Mouse (Mus musculus): ENCODE measurements around the gene Spaca4.

Gene Spaca4

DNA sequence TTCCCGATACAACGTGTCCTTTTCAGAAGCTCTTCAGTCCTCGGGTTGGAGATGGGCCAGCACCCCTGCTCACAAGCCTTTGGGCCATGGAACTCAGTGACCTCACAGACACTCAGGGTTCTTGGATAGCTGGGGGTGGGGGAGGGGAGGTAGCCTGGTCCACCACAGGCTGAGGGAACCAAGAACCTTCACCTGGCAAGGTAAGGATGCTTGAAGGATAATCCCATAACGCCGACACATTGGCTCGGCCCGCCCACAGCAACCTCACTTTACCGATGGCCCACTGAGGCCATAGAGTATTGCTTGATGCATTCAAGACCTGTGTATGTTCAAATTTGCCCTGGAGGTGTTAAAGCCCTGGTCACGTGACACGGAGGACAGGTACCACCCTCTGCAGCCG lies at the start of gene Spaca4:
Gene Spaca4 (minus strand): TSS at position 101 of the 400 bp plus-strand sequence.
- no peak for DNase-seq (ENCODE audit: low spot score in 2 of 2)

DNA sequence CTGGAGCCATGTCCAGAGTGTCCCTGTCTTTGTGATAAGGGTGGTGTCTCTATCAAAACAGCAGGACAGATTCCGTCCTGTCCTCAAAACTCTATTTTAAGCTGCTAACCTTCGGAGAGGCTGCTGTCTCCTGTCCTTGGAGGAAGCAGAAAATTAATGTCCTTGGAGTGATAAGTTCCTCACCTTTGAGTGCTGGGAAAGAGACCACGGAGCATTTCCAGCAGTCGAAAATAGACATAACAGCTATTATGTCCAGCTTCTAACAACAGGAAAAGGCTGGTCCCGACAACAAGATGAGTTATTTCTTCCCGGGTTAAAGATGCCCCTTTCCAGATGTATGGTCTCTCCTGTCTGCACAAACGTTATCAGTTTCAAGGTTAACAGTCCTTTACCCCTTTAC lies 49.6 kb upstream of the Spaca4 start:
- DNase-seq (ENCODE audit: low spot score in 2 of 2) = no peak

DNA sequence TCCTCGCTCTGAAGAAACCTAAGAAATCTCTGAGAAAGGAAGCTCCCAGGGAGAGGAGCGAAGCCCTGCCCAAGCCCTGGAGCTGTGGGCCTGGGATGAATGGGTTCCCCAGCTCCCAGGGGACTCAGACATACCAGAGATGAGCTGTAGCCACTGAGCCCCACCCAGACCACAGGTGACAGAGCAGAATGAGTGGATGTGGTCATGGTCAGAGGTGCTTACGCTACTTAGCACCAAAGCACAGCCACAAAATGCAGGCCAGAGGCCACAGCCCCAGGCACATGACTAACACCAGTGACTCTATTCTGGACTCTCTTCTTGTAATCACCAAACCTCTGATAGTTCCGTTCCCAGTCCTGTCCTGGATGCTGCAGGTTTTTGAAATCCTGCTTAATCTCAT lies 45.5 kb upstream of the Spaca4 start:
- DNase-seq (ENCODE audit: low spot score in 2 of 2) = no peak

GRCm38 (mm10) chr7:45770427-45771082 lies 44.9 kb upstream of the Spaca4 start:
- DNase-seq (ENCODE audit: low spot score in 2 of 2) = no peak

DNA sequence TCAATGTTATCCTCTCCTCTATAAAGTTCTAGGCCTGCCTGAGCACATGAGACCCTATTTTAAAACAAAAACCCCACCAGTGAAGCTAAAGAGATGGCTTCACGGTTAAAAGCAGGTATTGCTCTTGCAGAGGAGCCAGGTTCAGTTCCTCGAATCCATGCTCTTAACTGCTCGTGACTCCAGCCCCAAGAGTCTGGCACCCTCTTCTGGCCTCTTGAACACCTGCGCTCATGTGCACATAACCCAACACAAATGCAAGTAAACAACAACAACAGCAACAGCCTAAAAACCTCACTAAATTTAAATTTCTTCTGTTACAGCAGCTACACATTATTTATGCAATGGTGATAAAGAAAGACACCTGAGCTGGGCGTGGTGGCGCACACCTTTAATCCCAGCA lies 41.9 kb upstream of the Spaca4 start:
- DNase-seq (ENCODE audit: low spot score in 2 of 2) = no peak

- DNase-seq (ENCODE audit: low spot score in 2 of 2) = no peak
These were observed 41.2 kb upstream of the Spaca4 start for GRCm38 (mm10) chr7:45766764-45767163.

- DNase-seq (ENCODE audit: low spot score in 2 of 2) = no peak
These were observed 40.4 kb upstream of the Spaca4 start for GRCm38 (mm10) chr7:45765995-45766394.

DNA sequence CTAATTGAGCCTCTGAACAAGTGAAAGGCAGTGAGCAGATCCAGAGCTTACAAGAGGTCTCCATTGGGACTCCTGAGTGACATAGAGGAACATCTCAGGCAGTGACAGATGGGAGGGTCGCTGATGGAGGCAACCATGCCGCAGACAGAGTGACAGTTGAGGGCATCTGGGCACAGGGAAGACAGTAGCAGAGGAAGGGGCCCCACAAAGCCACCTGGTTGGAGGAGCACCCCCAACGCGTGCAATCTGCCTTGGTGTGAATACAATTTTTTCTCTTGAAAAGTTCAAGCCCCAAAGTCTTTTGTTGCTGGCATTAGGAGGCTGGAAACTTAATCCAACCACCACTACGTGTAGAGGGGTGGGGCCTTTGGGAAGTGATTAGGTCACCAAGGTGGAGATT lies 34.5 kb upstream of the Spaca4 start:
- no peak for DNase-seq (ENCODE audit: low spot score in 2 of 2)

DNA sequence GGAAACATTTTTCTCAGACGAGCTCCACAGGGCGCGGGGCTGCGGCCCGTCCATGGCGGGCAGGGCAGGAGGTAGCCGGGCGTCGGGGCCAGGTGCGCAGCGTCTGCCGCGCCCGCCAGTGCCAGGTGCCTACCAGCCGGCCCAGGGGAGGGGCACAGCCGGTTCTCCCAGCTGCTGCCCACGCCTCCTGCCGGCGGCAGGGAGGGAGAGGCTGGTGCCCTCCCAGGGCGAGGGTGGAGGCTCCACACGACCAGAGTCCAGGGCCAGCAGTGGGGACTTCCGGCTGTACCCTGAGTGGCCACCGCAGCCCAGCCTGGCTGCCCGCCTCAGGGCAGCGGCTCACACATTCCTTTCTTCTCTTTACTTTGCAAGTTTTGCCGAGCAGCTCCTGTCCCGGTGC lies 33.8 kb upstream of the Spaca4 start:
- DNase-seq (ENCODE audit: low spot score in 2 of 2) = no peak

GRCm38 (mm10) chr7:45755703-45756102 lies 30.1 kb upstream of the Spaca4 start:
- no peak for DNase-seq (ENCODE audit: low spot score in 2 of 2)

- DNase-seq (ENCODE audit: low spot score in 2 of 2) = no peak
These were observed 24.5 kb upstream of the Spaca4 start for GRCm38 (mm10) chr7:45750162-45750561.

- DNase-seq (ENCODE audit: low spot score in 2 of 2) = no peak
These were observed 23.8 kb upstream of the Spaca4 start for GRCm38 (mm10) chr7:45749401-45749800.

- DNase-seq (ENCODE audit: low spot score in 2 of 2) = no peak
These were observed 22.5 kb upstream of the Spaca4 start for GRCm38 (mm10) chr7:45748110-45748509.

- no peak for DNase-seq (ENCODE audit: low spot score in 2 of 2)
These were observed 21.8 kb upstream of the Spaca4 start for GRCm38 (mm10) chr7:45747450-45747849.

- DNase-seq (ENCODE audit: low spot score in 2 of 2) = no peak
These were observed 20.9 kb upstream of the Spaca4 start for GRCm38 (mm10) chr7:45746518-45746917.

GRCm38 (mm10) chr7:45744387-45744786 lies 18.8 kb upstream of the Spaca4 start:
- peak; percentile 55 to 85 for DNase-seq (ENCODE audit: low spot score in 2 of 2)

DNA sequence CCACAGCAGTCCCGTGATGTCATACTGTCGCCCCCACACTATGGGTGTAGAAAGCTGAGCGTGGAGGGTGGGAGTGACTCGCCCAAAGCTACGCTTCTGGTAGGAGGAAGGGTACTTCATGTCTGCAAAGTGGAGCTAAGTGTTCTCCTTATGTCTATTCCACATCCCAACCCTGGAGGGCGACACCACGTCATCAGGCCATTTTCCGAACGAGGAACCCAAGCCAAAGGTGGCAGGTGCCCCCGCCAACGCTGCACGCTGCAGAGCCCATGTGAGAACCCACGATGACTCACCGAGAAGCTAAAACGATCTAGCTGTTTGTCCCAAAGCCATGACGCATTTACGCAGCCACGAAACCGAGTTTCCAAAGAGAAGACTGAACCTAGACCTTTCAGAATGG lies 16.7 kb upstream of the Spaca4 start:
- peak; percentile 78 to 89 for DNase-seq (ENCODE audit: low spot score in 2 of 2)

DNA sequence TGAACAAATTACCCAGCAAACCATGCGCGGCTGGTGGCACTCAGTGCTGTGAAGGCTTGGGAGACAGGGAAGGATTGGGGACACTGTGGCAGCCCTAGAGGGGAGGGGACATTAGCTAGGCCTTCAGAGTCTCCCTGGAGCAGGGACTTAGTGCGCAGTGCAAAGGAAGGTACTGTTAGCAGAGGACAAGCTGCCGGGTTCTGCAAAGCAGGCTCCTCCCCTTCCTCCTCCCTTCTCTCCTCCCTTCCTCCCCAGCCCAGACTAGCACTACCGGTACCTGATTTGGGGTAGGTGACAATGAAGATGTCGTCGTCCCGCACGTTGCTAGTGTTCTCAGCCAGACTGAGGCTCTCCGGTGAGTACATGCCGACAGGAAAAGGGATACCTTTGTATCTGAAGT lies 16.2 kb upstream of the Spaca4 start:
- peak in 1 of 2 experiments; percentile 42 for DNase-seq (ENCODE audit: low spot score in 2 of 2)

GRCm38 (mm10) chr7:45741308-45741707 lies 15.7 kb upstream of the Spaca4 start:
- no peak for DNase-seq (ENCODE audit: low spot score in 2 of 2)

DNA sequence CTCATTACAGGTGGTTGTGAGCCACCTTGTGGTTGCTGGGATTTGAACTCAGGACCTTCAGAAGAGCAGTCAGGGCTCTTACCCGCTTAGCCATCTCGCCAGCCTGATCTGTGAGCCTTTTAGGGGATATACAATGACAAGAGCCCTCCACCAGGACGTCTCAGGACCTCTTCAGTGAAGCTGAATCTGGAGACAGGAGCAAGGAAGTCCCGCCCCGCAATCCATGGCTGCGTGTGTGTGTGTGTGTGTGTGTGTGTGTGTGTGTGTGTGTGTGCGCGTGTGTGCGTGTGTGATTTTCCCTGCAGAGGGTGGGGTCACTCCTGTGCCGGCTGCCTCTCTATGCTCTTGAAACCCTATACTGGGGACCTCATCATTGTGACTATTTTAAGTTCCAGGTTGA lies 14.2 kb upstream of the Spaca4 start:
- no peak for DNase-seq (ENCODE audit: low spot score in 2 of 2)

GRCm38 (mm10) chr7:45739162-45739763 lies 13.7 kb upstream of the Spaca4 start:
- DNase-seq (ENCODE audit: low spot score in 2 of 2) = peak in 1 of 2 experiments; percentile 84

- no peak for DNase-seq (ENCODE audit: low spot score in 2 of 2)
These were observed 7.9 kb upstream of the Spaca4 start for GRCm38 (mm10) chr7:45733477-45733876.

- DNase-seq (ENCODE audit: low spot score in 2 of 2) = no peak
These were observed 5.3 kb upstream of the Spaca4 start for GRCm38 (mm10) chr7:45730727-45731431.

Data from left cerebral cortex, adult 9 months (tissue).